Mouse (Mus musculus) spleen, postnatal 10 days (tissue): ENCODE results near the gene Nfix.

ENCODE experiments used
- DNase-seq, 2 experiments: peaks; one replicate each; pipeline ENCODE4 v3.0.0; 2021 to 2022; ENCODE audit warnings: low spot score in 2 of 2

The Nfix gene

DNA sequence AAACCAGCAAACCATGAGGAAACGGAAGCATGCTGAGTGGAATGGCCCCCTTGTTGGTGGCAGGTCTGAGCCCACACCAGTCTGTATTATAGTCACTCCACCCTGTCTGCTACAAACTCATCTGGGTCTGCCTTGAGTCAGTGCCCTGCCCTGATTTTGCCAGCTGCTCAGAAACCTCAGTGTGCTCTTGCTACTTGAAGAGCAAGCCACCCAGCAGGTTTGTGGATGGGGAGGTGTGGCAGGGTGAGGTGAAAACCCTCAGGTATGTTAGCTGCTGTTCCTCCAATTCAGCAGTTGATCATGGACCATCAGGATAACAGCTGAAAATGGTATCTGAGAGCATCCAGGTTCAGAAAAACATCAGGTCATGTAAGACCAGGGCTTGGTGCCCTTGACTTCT is 132.1 kb downstream of the Nfix start:
- DNase-seq: no peak

GRCm38 (mm10) chr8:84665385-84665893 is 134.7 kb downstream of the Nfix start:
- no peak for DNase-seq

DNA sequence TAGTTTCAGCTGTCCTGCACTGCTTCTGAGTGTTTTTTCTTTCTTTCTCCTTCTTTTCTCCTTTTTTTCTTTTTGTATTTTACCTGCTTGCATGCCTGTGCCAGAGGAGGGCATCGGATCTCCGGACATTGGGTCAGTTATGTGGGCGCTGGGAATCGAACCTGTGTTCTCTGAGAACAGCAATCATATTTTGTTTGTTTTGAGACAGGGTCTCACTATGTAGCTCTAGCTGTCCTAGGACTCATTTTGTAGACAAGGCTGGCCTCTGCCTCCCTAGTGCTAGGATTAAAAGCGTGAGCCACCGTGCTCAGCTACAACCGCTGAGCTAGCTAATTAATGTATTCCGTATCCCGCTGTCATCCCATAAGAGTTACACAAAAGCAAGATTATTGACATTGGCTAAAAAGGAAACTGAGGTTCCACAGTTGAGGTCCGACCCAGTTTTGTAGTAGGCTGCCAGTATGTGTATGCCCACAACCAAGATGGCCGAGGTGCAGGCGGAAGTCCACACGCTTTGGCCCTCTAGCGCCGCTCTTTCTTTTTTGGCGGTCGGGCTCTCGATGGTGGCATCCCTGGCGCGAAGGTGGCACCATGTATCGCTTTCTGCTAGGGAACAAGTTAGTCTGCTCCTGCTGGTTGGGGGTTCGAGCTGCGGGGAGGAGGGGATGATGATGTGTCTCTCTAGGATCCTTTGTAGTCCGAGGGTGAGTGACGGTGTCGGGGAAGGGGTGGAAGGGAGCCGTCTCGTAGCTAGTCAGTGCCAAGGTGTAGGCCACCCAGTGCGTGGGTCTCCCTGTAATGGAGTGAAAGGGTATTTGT is 135.4 kb downstream of the Nfix start:
- peak; percentile 80 to 89 for DNase-seq

GRCm38 (mm10) chr8:84663483-84664327 is 136.4 kb downstream of the Nfix start:
- DNase-seq: peak; percentile 88 to 94

GRCm38 (mm10) chr8:84662581-84663065 is 137.5 kb downstream of the Nfix start, which contains the start of gene Ier2:
Gene Ier2 (minus strand): TSS chr8:84662852.
- DNase-seq: peak; percentile 93 to 95

GRCm38 (mm10) chr8:84661961-84662571 is 138.1 kb downstream of the Nfix start:
- DNase-seq: peak; percentile 70 to 74

DNA sequence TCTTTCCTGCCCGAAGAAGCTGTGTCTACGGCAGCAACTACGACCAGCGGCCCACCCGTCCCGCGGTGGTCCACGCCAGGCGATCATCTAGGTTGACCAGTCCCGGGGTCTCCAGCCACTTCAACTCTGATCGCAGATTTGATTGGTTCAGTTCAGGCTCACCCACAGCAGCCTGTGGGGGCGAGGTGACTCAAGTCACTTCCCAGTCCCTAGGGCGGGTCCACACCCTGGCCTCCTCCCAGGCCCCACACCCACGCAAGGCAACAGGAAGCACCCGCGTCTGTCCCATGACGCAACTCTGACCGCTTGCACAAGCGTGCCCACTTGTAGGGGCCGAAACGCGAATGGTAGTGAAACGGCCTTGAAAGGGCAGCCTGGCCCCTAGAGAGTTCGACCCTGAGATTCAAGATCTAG is 138.7 kb downstream of the Nfix start:
- DNase-seq: peak; percentile 86 to 87

DNA sequence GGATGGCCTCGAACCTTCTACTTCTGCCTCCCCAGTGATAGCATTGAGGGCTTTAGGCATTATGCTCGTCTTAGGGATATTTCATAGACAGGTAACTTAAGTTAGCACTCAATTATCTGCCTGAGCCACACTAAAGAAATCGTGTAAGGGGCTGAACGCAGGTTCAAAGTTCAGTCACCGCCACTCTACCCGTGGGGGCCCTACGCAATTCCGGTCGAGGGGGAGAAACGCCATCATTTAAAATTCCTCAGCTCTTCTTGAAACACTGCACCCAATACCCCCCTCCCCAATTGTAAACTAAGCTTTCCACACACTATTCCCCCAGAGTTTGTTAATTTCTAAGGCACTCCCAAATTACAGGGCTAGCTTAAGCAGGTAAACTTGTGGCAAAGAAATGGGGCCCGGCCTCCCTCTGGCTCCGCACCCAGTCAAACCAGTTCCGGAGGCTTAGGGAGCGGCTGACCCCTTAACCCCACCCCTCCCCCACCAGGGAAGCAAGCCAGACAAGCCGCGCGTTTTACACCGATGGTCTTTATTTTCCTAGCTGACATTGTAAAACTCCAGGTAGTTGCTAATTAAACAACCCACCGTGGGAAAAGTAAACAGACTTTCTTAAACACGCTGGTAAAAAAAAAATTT is 139.2 kb downstream of the Nfix start:
- peak; percentile 42 to 66 for DNase-seq

DNA sequence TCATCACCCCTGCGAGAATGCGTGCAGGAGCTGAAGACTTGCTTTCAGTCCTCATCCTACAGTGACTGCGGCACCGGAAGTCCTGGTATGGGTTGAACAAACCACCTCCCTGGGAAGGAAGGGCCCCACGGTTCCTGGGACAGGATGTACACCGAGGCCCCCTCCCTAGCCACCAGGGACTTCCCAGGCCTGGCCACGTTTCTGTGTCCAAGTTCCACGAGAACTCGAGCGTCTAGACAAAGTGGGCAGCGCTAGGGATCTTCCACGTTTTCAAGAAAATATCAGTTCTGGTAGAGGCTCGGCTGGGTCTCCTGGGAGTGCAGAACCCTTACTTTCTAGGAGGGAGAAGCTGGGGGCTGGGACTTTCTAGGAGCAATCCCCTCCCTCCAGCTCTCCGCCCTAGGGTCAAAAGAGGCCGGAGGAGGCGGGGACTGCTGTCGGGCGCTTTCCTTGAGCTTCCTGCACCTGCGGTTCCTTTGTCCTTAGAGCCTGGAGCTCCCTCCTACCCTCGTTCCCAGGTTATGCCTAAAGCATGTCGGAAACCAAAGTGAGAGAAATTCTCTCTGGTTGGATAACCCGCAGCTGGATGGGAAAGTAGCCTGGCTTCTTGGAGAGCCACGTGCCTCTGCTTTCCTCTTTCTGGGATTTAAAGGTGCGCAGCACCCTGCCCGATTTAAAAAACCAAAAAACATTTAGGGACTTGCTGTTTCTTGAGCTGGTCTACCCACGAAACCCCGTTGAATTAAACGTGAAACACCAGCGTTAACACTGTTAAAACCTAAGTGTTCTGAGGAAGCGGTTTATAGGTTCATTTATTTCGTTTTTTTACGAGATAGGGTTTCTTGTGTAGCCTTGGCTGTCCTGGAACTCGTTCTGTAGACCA is 140.0 kb downstream of the Nfix start:
- peak; percentile 49 to 65 for DNase-seq

GRCm38 (mm10) chr8:84658951-84659350 is 141.2 kb downstream of the Nfix start:
- DNase-seq: no peak

DNA sequence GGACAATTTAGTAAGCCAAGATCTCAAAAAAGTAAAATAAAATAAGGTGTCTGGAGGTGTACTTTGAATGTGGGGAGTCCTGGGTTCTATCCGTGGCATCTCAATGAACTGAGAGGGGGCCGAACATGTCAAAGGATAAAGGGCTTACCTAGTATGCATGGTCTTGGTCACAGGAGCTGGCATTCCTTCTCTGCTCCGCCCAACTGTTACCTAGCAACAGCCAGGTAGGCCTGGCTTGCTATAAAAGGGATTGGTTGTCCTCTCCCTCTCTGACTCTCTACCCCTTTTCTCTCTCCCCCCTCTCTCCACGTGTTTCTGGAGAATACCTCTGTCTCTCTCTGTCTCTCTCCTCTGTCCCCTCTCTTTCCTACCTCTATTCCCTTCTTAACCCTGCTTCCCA is 142.5 kb downstream of the Nfix start:
- no peak for DNase-seq

- no peak for DNase-seq
These were observed 142.9 kb downstream of the Nfix start for GRCm38 (mm10) chr8:84657203-84657602.

- peak; percentile 67 to 76 for DNase-seq
These were observed 143.5 kb downstream of the Nfix start for GRCm38 (mm10) chr8:84656641-84657126.

DNA sequence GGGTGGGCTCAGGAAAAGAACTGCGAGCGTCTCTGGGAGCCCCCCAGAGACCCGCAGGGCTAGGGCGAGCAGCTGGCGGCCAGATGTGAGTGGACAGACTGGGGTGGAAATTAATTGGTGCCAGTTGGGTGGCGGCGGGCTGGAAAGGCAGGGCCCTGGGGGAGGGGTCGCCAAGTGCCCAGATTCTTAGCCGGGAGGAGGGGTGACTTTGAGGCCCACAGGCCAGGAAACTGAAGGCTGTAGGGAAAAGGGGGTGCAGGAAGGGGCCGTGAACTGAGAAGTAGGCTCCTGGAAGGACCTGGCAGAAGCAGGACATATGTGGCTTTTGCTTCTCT is 144.0 kb downstream of the Nfix start:
- no peak for DNase-seq

GRCm38 (mm10) chr8:84655336-84656190 is 144.6 kb downstream of the Nfix start:
- no peak for DNase-seq

GRCm38 (mm10) chr8:84654597-84654996 is 145.5 kb downstream of the Nfix start:
- DNase-seq: peak in 1 of 2 experiments; percentile 50

DNA sequence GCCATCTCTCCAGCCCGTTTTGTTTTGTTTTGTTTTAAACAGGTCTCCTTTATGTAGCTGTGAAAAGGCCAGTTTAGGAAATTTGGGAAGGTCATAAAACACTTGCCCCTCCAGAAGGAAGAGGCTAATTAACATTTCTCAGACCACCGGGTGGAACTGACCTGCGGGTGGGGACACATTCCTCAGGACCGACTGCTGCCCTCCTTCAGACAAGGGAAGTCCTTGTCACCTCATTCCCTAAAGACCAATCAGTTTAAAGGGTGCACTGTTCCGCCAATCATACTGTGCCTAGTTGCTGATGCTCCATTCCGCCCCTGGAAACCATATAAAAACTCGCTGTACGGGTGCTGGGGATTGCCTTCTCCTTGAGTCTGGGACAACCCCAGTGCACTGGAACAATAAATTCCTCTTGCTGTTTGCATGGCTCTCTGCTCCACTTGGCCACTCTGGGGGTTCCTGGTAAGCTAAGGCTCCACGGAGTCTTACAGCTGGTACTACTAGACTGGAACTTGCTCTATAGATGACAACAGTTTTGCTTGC is 147.0 kb downstream of the Nfix start:
- DNase-seq: no peak

DNA sequence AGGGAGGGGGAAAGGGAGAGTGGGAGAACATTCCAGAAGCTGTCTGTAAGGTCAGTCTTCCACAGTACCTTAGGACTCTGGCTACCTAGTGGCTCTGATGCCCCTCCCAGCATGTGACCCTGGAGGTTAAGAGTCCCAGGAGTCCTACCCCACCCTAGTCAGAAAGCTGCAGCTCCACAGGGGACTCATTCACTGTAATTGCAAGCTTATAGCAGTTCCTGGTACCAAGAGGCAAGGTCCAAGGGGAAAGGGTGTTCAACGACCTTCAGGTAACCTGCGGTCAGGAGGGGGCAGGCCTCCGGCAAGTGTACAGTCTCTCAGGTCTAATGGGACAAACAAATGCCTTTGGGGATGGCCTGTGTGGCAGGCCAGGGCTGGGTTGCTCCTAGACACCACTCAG is 149.9 kb downstream of the Nfix start:
- no peak for DNase-seq
